Mouse (Mus musculus) liver, embryonic 16.5 days (tissue): ENCODE measurements around the gene Cyp2t4. TPM values are rescaled to one million over a fixed set of nuclear protein-coding genes. Genes with fewer than 3 reads are reported as not detected.

ENCODE experiments used
- ATAC-seq: fragments of 200-750 bp; cut with Nextera tagmentation; 2 replicates; pipeline ENCODE4 v1.8.0; 2017; ENCODE audit warnings: low read depth, mild to moderate bottlenecking, moderate number of reproducible peaks, moderate library complexity
- H3K27ac ChIP-seq: fragments of 300-500 bp; sonication (generic); 2 replicates; pipeline ENCODE4 v1.5.1; 2014; ENCODE audit warnings: mild to moderate bottlenecking, low read length
- H3K27me3 ChIP-seq: fragments of 300-500 bp; sonication (generic); 2 replicates; pipeline ENCODE4 v1.6.1; 2014; ENCODE audit warnings: low read depth, low read length, mixed read lengths; ENCODE audit not compliant: control insufficient read depth, insufficient read depth
- H3K36me3 ChIP-seq: fragments of 300-500 bp; sonication (generic); 2 replicates; pipeline ENCODE4 v1.6.1; 2014; ENCODE audit warnings: mild to moderate bottlenecking; ENCODE audit not compliant: control insufficient read depth, insufficient read depth
- H3K4me1 ChIP-seq: fragments of 300-500 bp; sonication (generic); 2 replicates; pipeline ENCODE4 v1.6.1; 2014; ENCODE audit warnings: low read depth, low read length, mixed read lengths; ENCODE audit not compliant: control insufficient read depth
- H3K4me2 ChIP-seq: fragments of 300-500 bp; sonication (generic); 2 replicates; pipeline ENCODE4 v1.6.1; 2014; ENCODE audit warnings: low read depth, low read length, mixed read lengths
- H3K4me3 ChIP-seq: fragments of 300-500 bp; sonication (generic); 2 replicates; pipeline ENCODE4 v1.5.1; 2014; ENCODE audit warnings: low read depth, mild to moderate bottlenecking, low read length
- H3K9ac ChIP-seq: fragments of 300-500 bp; sonication (generic); 2 replicates; pipeline ENCODE4 v1.6.1; 2014; ENCODE audit warnings: low read depth, low read length
- H3K9me3 ChIP-seq: fragments of 300-500 bp; sonication (generic); replicated peaks from 2 replicates; pipeline ENCODE4 v1.6.1; 2016; ENCODE audit warnings: low read length; ENCODE audit not compliant: control insufficient read depth
- WGBS: fragments of 180-500 bp; shearing (Covaris S2); extraction: QIAGEN DNeasy Blood & Tissue Kit; methylation state at CpG from one replicate; pipeline ENCODE4 v1.1.7; 2014; ENCODE audit not compliant: insufficient replicate concordance; 5-methylcytosine and 5-hydroxymethylcytosine counted together
- microRNA counts: library from miRNA; unstranded; fragments of <30 nt; microRNA quantifications from one replicate; lab custom pipeline; 2016
- microRNA-seq: library from miRNA; unstranded; fragments of <30 nt; microRNA quantifications from one replicate; pipeline ENCODE4, GENCODE M21; 2016
- polyA plus RNA-seq: library from polyadenylated mRNA; unstranded; fragments of >200 nt; fragmentation: Nextera tagmentation; extraction: Ambion mirVana; gene quantifications from 2 replicates; pipeline ENCODE4 v1.2.1, GENCODE M21; 2015

The Cyp2t4 gene
- polyA plus RNA-seq, 1 experiment from 2014 or later = not detected

- Histone ChIP-seq H3K4me3 (no peak overlapping the region), H3K27me3 (no peaks in the 10 kb centered on the region), H3K9me3 (no peaks in the 10 kb centered on the region), H3K4me2 (no peak overlapping the region), H3K4me1 (no peaks in the 10 kb centered on the region), H3K36me3 (no peaks in the 10 kb centered on the region), H3K27ac (no peak overlapping the region), H3K9ac (no peak overlapping the region)
- WGBS = 85% methylated on average over 8 of the region's 8 CpGs
- ATAC-seq = no peak
These were observed 50.4 kb downstream of the Cyp2t4 start for GRCm38 (mm10) chr7:27203730-27204449.

MicroRNA genes within 50 kb of the gene (microRNA counts, 519-probe panel; counts per million panel counts)
- microRNA mmu-miR-1191 (lab: Ali Mortazavi, UCI) = 1,006 counts per million, percentile 5 among the panel's probes with 10 or more counts

Small RNA genes lying within 50 kb of the gene (microRNA-seq; reads per million reads assigned to microRNA genes)
- 3.9 reads per million, percentile 13 among the genes with 10 or more reads in this experiment for gene Mir1191
- gene Mir3101 = not detected

Other genes starting within 250 kb of the Cyp2t4 start
- 2.5 and 2.9 TPM in 2 replicates for gene Cyp2a22, start 214.3 kb upstream of the Cyp2t4 start, polyA plus RNA-seq
- 14.0 and 18.5 TPM in 2 replicates for gene Cyp2a12, start 124.6 kb upstream of the Cyp2t4 start, polyA plus RNA-seq
- gene Cyp2f2, start 33.8 kb upstream of the Cyp2t4 start, polyA plus RNA-seq = 2.0 and 3.0 TPM in 2 replicates
- 26.4 and 28.2 TPM in 2 replicates for gene Egln2, start 13.1 kb downstream of the Cyp2t4 start, polyA plus RNA-seq
- 21.2 and 22.3 TPM in 2 replicates for gene Rab4b, start 25.2 kb downstream of the Cyp2t4 start, polyA plus RNA-seq
- not detected in 2 replicates for gene Gm21983, start 27.4 kb downstream of the Cyp2t4 start, polyA plus RNA-seq
- gene Mia, start 27.4 kb downstream of the Cyp2t4 start, polyA plus RNA-seq = 0.74 and 0.76 TPM in 2 replicates
- gene BC024978, start 42.1 kb downstream of the Cyp2t4 start, polyA plus RNA-seq = 0.62 and 0.87 TPM in 2 replicates
- gene Snrpa, start 42.6 kb downstream of the Cyp2t4 start, polyA plus RNA-seq = 74.7 and 75.5 TPM in 2 replicates
- gene Itpkc, start 74.9 kb downstream of the Cyp2t4 start, polyA plus RNA-seq = 1.6 and 2.0 TPM in 2 replicates
- 26.6 and 32.3 TPM in 2 replicates for gene Coq8b, start 79.3 kb downstream of the Cyp2t4 start, polyA plus RNA-seq
- gene Numbl, start 104.7 kb downstream of the Cyp2t4 start, polyA plus RNA-seq = 1.2 and 1.9 TPM in 2 replicates
- 5.2 and 7.6 TPM in 2 replicates for gene Ltbp4, start 184.0 kb downstream of the Cyp2t4 start, polyA plus RNA-seq
- gene Shkbp1, start 202.3 kb downstream of the Cyp2t4 start, polyA plus RNA-seq = 16.1 and 16.5 TPM in 2 replicates
- gene Gm20479, start 203.7 kb downstream of the Cyp2t4 start, polyA plus RNA-seq = 0.23 and 0.44 TPM in 2 replicates